9 mouse cellular contexts compared by ENCODE assay signal in the genomic region with DNA sequence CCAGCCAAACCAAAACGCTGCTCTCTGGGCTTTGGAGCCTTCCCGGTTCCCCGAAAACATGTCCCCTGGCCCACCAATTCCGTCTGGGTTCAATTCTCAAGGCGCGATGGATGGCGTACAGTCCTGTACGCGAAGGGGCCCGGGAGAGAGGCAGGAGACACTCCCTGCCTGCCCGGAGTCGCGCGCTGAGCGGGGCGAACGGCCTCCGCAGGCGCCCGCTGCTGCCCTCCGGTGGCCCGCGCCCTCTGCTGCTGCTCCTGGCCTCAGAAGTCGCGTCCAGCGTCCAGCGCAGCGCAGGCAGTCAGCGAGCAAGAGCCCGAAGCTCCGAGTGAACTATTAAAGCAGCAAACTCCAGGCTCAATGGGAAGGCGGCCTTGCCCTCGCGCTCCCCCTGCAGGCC. TPM values are rescaled to one million over a fixed set of nuclear protein-coding genes. Genes with fewer than 3 reads are reported as not detected.
DNase-seq lines count a peak whose midpoint lies in the region; ATAC-seq and TF ChIP-seq lines count a peak whose summit lies in the region.
"Not testable (repeated sequence)": the region's sequence is repeated elsewhere in the genome, so short reads cannot be mapped to it uniquely, and the experiment has no call there.
"Had no signal": no experiment of that assay in that cellular context is flagged by ENCODE, and none has a peak within 500 bp of the region (broad histone marks: within the 10 kb centered on the region; RNA-seq: fewer than 3 reads in every experiment).

No protein-coding gene starts in this region.

- not testable (repeated sequence) for TF ChIP-seq POLR2A in thymus, adult 2 months (IDR thresholded peaks at IDR 0.05; ENCODE audit: control insufficient read depth, extremely low read depth, insufficient read depth, low read length, poor library complexity)

- H3K9me3 ChIP-seq in forebrain, embryonic 14.5 days (replicated peaks; ENCODE audit: control insufficient read depth, low read length); heart, embryonic 11.5 days (replicated peaks; ENCODE audit: control insufficient read depth, low read length); hindbrain, embryonic 15.5 days; liver, postnatal 0 days (ENCODE audit: low read length); midbrain, embryonic 16.5 days (replicated peaks; ENCODE audit: control insufficient read depth, low read length, poor library complexity, severe bottlenecking): not testable (repeated sequence)

- not testable (repeated sequence) for H3K36me3 ChIP-seq in forebrain, embryonic 14.5 days (ENCODE audit: control insufficient read depth, insufficient read depth, low read length); heart, embryonic 11.5 days (ENCODE audit: control insufficient read depth, insufficient read depth, low read length); hindbrain, embryonic 15.5 days; liver, postnatal 0 days (replicated peaks; ENCODE audit: insufficient read depth, low read length); midbrain, embryonic 16.5 days (ENCODE audit: control insufficient read depth, insufficient read depth, low read length); thymus, adult 2 months (ENCODE audit: control insufficient read depth, insufficient read depth, low read length)

- H3K4me3 ChIP-seq in forebrain, embryonic 14.5 days (ENCODE audit: low read depth, low read length); heart, embryonic 11.5 days (ENCODE audit: low read depth, low read length); liver, postnatal 0 days (ENCODE audit: low read depth, low read length): not testable (repeated sequence)
- H3K4me3 ChIP-seq in hindbrain, embryonic 15.5 days: 0 out of 2 replicates have a peak overlapping the region, but pooled peaks have one; percentile 24
- H3K4me3 ChIP-seq in midbrain, embryonic 16.5 days (ENCODE audit: low read depth, low read length): peak overlapping the region; percentile 24; the same call in 1 of the 2 replicates
- peak overlapping the region; percentile 51 for H3K4me3 ChIP-seq in thymus, adult 2 months (ENCODE audit: control insufficient read depth, insufficient read depth, low read length)

- TF ChIP-seq EP300 in liver, postnatal 0 days (IDR thresholded peaks at IDR 0.05; ENCODE audit: low read depth): not testable (repeated sequence)

- WGBS in forebrain, embryonic 14.5 days: no CpG with 5 or more reads among the region's 34 CpGs
- WGBS in heart, embryonic 11.5 days (ENCODE audit: insufficient replicate concordance): 1% methylated on average over 10 of the region's 34 CpGs
- 0% methylated on average over 18 of the region's 34 CpGs for WGBS in hindbrain, embryonic 15.5 days
- no CpG with 5 or more reads among the region's 34 CpGs for WGBS in liver, postnatal 0 days (ENCODE audit: insufficient replicate concordance)
- no CpG with 5 or more reads among the region's 34 CpGs for WGBS in midbrain, embryonic 16.5 days
- WGBS in thymus, adult 2 months: 0% methylated on average over 8 of the region's 34 CpGs

- peak; percentile 41 for TF ChIP-seq CTCF in liver, postnatal 0 days (IDR thresholded peaks at IDR 0.05; ENCODE audit: low read depth)
- not testable (repeated sequence) for TF ChIP-seq CTCF in thymus, adult 2 months (IDR thresholded peaks at IDR 0.05; ENCODE audit: borderline replicate concordance, control insufficient read depth, extremely low read depth, insufficient read depth, low read length, poor library complexity)

- not testable (repeated sequence) for H3K4me1 ChIP-seq in forebrain, embryonic 14.5 days (ENCODE audit: control insufficient read depth, insufficient read depth, low read length); heart, embryonic 11.5 days (ENCODE audit: control insufficient read depth, insufficient read depth, low read length); hindbrain, embryonic 15.5 days (replicated peaks); liver, postnatal 0 days (ENCODE audit: insufficient read depth); midbrain, embryonic 16.5 days (ENCODE audit: control insufficient read depth, insufficient read depth, low read length); thymus, adult 2 months (replicated peaks; ENCODE audit: control insufficient read depth, insufficient read depth, low read length)

- H3K9ac ChIP-seq in forebrain, embryonic 14.5 days (ENCODE audit: low read length); heart, embryonic 11.5 days (ENCODE audit: low read depth, low read length); hindbrain, embryonic 15.5 days; liver, postnatal 0 days (replicated peaks); midbrain, embryonic 16.5 days (ENCODE audit: low read depth, low read length): not testable (repeated sequence)

- H3K27ac ChIP-seq in forebrain, embryonic 14.5 days (ENCODE audit: low read depth, low read length); heart, embryonic 11.5 days (ENCODE audit: low read depth, low read length); hindbrain, embryonic 15.5 days (replicated peaks); liver, postnatal 0 days (ENCODE audit: low read depth); midbrain, embryonic 16.5 days (ENCODE audit: low read length); thymus, adult 2 months (ENCODE audit: control insufficient read depth, insufficient read depth, low read length): not testable (repeated sequence)

- peak overlapping the region; percentile 34; the same call in 1 of the 2 replicates for H3K4me2 ChIP-seq in forebrain, embryonic 14.5 days (ENCODE audit: low read length)
- peak overlapping the region; percentile 32; the same call in 1 of the 2 replicates for H3K4me2 ChIP-seq in heart, embryonic 11.5 days
- peak overlapping the region; percentile 49 for H3K4me2 ChIP-seq in hindbrain, embryonic 15.5 days
- not testable (repeated sequence) for H3K4me2 ChIP-seq in liver, postnatal 0 days (ENCODE audit: low read depth, low read length)
- peak overlapping the region; percentile 45 for H3K4me2 ChIP-seq in midbrain, embryonic 16.5 days (ENCODE audit: low read length)

- not testable (repeated sequence) for H3K27me3 ChIP-seq in forebrain, embryonic 14.5 days (replicated peaks; ENCODE audit: control insufficient read depth, insufficient read depth, low read length); heart, embryonic 11.5 days (ENCODE audit: control insufficient read depth, insufficient read depth, low read length); hindbrain, embryonic 15.5 days; liver, postnatal 0 days (ENCODE audit: insufficient read depth, low read length); midbrain, embryonic 16.5 days (ENCODE audit: control insufficient read depth, insufficient read depth, low read depth, low read length); thymus, adult 2 months (ENCODE audit: control insufficient read depth, insufficient read depth, low read length)

- ATAC-seq in forebrain, embryonic 14.5 days; heart, embryonic 11.5 days (replicated peaks; ENCODE audit: insufficient number of reproducible peaks, low FRiP score, low TSS enrichment); hindbrain, embryonic 15.5 days (ENCODE audit: low FRiP score, low read depth); liver, postnatal 0 days; midbrain, embryonic 16.5 days: not testable (repeated sequence)

- peak; percentile 39 for DNase-seq in cerebellum, adult 11-12 months
- not testable (repeated sequence) for DNase-seq in forebrain, embryonic 14.5 days (ENCODE audit: low spot score); liver, postnatal 0 days
- peak; percentile 20 to 58 for DNase-seq in kidney, postnatal 25 days
- DNase-seq in thymus, adult 2 months: peak; percentile 7

RNA-seq across cellular contexts. Expression of a gene that starts 0.4 kb away (rescaled TPM):
- polyA plus RNA-seq in forebrain, embryonic 14.5 days (2014; fragmentation: Nextera tagmentation; extraction: Ambion mirVana): not detected in 2 replicates
- polyA plus RNA-seq in heart, embryonic 11.5 days (2014; fragmentation: Nextera tagmentation; extraction: Ambion mirVana): not detected in 2 replicates
- not detected in 2 replicates for polyA plus RNA-seq in hindbrain, embryonic 15.5 days (2015; fragmentation: Nextera tagmentation; extraction: Ambion mirVana)
- polyA plus RNA-seq in liver, postnatal 0 days (2015; fragmentation: Nextera tagmentation; extraction: Ambion mirVana): not detected in 2 replicates
- polyA plus RNA-seq in midbrain, embryonic 16.5 days (2015; fragmentation: Nextera tagmentation; extraction: Ambion mirVana): not detected in 2 replicates
- not detected in 2 replicates for polyA plus RNA-seq in thymus, adult 2 months (2012; rRNA removed)
- polyA plus RNA-seq: limb, embryonic 11.5 days had no signal

RNA-seq across cellular contexts. Expression of a gene that starts 2.7 kb away (rescaled TPM):
- not detected in 2 replicates for polyA plus RNA-seq in forebrain, embryonic 14.5 days (2014; fragmentation: Nextera tagmentation; extraction: Ambion mirVana)
- not detected in 2 replicates for polyA plus RNA-seq in heart, embryonic 11.5 days (2014; fragmentation: Nextera tagmentation; extraction: Ambion mirVana)
- polyA plus RNA-seq in hindbrain, embryonic 15.5 days (2015; fragmentation: Nextera tagmentation; extraction: Ambion mirVana): not detected in 2 replicates
- polyA plus RNA-seq in liver, postnatal 0 days (2015; fragmentation: Nextera tagmentation; extraction: Ambion mirVana): not detected in 2 replicates
- polyA plus RNA-seq in midbrain, embryonic 16.5 days (2015; fragmentation: Nextera tagmentation; extraction: Ambion mirVana): not detected in 2 replicates
- not detected in 2 replicates for polyA plus RNA-seq in thymus, adult 2 months (2012; rRNA removed)
- polyA plus RNA-seq: limb, embryonic 11.5 days had no signal

RNA-seq across cellular contexts. Expression of a gene that starts 6.3 kb away (rescaled TPM):
- polyA plus RNA-seq in forebrain, embryonic 14.5 days (2014; fragmentation: Nextera tagmentation; extraction: Ambion mirVana): 0.13 and 0.17 TPM in 2 replicates
- polyA plus RNA-seq in heart, embryonic 11.5 days (2014; fragmentation: Nextera tagmentation; extraction: Ambion mirVana): 0.27 and 0.76 TPM in 2 replicates
- polyA plus RNA-seq in hindbrain, embryonic 15.5 days (2015; fragmentation: Nextera tagmentation; extraction: Ambion mirVana): 0.13 TPM in 1 of 2 replicates, not detected in the other
- 0.17 and 0.25 TPM in 2 replicates for polyA plus RNA-seq in liver, postnatal 0 days (2015; fragmentation: Nextera tagmentation; extraction: Ambion mirVana)
- not detected in 2 replicates for polyA plus RNA-seq in midbrain, embryonic 16.5 days (2015; fragmentation: Nextera tagmentation; extraction: Ambion mirVana)
- not detected in 2 replicates for polyA plus RNA-seq in thymus, adult 2 months (2012; rRNA removed)

RNA-seq across cellular contexts. Expression of a gene that starts 8.6 kb away (rescaled TPM):
- polyA plus RNA-seq in forebrain, embryonic 14.5 days (2014; fragmentation: Nextera tagmentation; extraction: Ambion mirVana): not detected in 2 replicates
- polyA plus RNA-seq in heart, embryonic 11.5 days (2014; fragmentation: Nextera tagmentation; extraction: Ambion mirVana): not detected in 2 replicates
- polyA plus RNA-seq in hindbrain, embryonic 15.5 days (2015; fragmentation: Nextera tagmentation; extraction: Ambion mirVana): not detected in 2 replicates
- not detected in 2 replicates for polyA plus RNA-seq in liver, postnatal 0 days (2015; fragmentation: Nextera tagmentation; extraction: Ambion mirVana)
- not detected in 2 replicates for polyA plus RNA-seq in midbrain, embryonic 16.5 days (2015; fragmentation: Nextera tagmentation; extraction: Ambion mirVana)
- polyA plus RNA-seq in thymus, adult 2 months (2012; rRNA removed): not detected in 2 replicates
- polyA plus RNA-seq: limb, embryonic 11.5 days had no signal

RNA-seq across cellular contexts. Expression of a gene that starts 10.3 kb away (rescaled TPM):
- polyA plus RNA-seq in forebrain, embryonic 14.5 days (2014; fragmentation: Nextera tagmentation; extraction: Ambion mirVana): not detected in 2 replicates
- polyA plus RNA-seq in heart, embryonic 11.5 days (2014; fragmentation: Nextera tagmentation; extraction: Ambion mirVana): not detected in 2 replicates
- not detected in 2 replicates for polyA plus RNA-seq in hindbrain, embryonic 15.5 days (2015; fragmentation: Nextera tagmentation; extraction: Ambion mirVana)
- not detected in 2 replicates for polyA plus RNA-seq in liver, postnatal 0 days (2015; fragmentation: Nextera tagmentation; extraction: Ambion mirVana)
- polyA plus RNA-seq in midbrain, embryonic 16.5 days (2015; fragmentation: Nextera tagmentation; extraction: Ambion mirVana): not detected in 2 replicates
- polyA plus RNA-seq in thymus, adult 2 months (2012; rRNA removed): not detected in 2 replicates
- polyA plus RNA-seq: limb, embryonic 11.5 days had no signal
